Mouse (Mus musculus) spleen, adult 2 months (tissue): ENCODE measurements around the gene Mkrn1.

Experiments used
- CTCF ChIP-seq: fragments of 200-500 bp; IDR thresholded peaks from 2 replicates; pipeline ENCODE4 v1.5.1; 2011; ENCODE audit warnings: mild to moderate bottlenecking, inconsistent platforms; ENCODE audit not compliant: insufficient read depth, insufficient read length, insufficient replicate concordance; ENCODE audit errors: extremely low read depth
- POLR2A ChIP-seq: fragments of 200-500 bp; IDR thresholded peaks from 2 replicates; pipeline ENCODE4 v1.6.1; 2011; ENCODE audit warnings: low read depth, low read length, inconsistent platforms

DNA sequence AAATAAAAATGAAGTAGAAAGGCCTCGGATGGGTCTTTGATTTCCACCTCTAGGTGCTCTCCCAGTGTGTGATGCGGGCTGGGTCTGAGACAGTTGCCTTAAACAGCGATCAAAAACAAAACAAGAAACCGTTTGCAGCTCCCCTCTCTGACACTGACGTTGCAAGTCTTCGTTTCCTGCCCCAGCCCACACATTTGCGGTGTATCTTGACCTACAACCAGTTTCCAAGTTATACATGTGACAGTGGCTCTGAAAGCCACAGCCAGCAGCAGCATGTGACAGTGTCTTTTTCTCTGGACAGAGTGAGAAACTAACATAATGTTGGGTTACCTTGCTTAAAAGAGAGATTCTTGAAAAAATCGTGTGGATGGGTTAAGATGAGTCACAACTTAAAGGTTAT, 40.5 kb downstream of the Mkrn1 start:
- TF ChIP-seq CTCF (no peak), POLR2A (no peak)
